Mouse (Mus musculus) CH12.LX (cell line): ENCODE results near the gene Cngb1. TPM values are rescaled to one million over a fixed set of nuclear protein-coding genes. Genes with fewer than 3 reads are reported as not detected.

ENCODE experiments used
- DNase-seq: peaks from one replicate; pipeline ENCODE4 v3.0.0-alpha.2; 2013; ENCODE audit errors: extremely low read depth
- H3K27ac ChIP-seq: 2 replicates; pipeline ENCODE4 v1.5.1; 2012; ENCODE audit warnings: low read depth, mild to moderate bottlenecking, control low read depth, moderate library complexity; ENCODE audit not compliant: insufficient read depth
- H3K27me3 ChIP-seq: replicated peaks from 2 replicates; pipeline ENCODE3; 2012; ENCODE audit warnings: inconsistent platforms
- H3K36me3 ChIP-seq, 2 experiments: replicated peaks in 1 of 2; 2 replicates each; pipeline versions ENCODE3 to v1.6.1; 2012; ENCODE audit warnings: inconsistent platforms in 1 of 2, low read length in 1 of 2, mild to moderate bottlenecking in 1 of 2, mixed read lengths in 1 of 2, moderate library complexity in 1 of 2; ENCODE audit not compliant: control insufficient read depth in 1 of 2, insufficient read depth in 1 of 2
- H3K4me1 ChIP-seq, 2 experiments: 2 replicates each; pipeline ENCODE4 v1.6.1; 2012; ENCODE audit warnings: inconsistent platforms in 1 of 2, moderate library complexity in 1 of 2; ENCODE audit not compliant: insufficient read depth in 2 of 2, control insufficient read depth in 1 of 2
- H3K4me2 ChIP-seq: 2 replicates; pipeline ENCODE4 v1.6.1; 2012; ENCODE audit warnings: low read depth, mild to moderate bottlenecking, control low read depth; ENCODE audit not compliant: poor library complexity, insufficient read depth, severe bottlenecking
- H3K4me3 ChIP-seq, 3 experiments: fragments of 150-350 bp in 1 of 3; sonication (generic) in 1 of 3; replicated peaks in 1 of 3; 2 replicates each; pipeline versions ENCODE3 to v1.5.1; 2011 to 2012; ENCODE audit warnings: low read depth in 2 of 3, low read length in 2 of 3, mild to moderate bottlenecking in 2 of 3, moderate library complexity in 2 of 3, control low read depth in 1 of 3, improper control_type of control experiment in 1 of 3, inconsistent platforms in 1 of 3, mixed read lengths in 1 of 3; ENCODE audit not compliant: poor library complexity in 1 of 3
- H3K79me2 ChIP-seq: replicated peaks from 2 replicates; pipeline ENCODE4 v1.6.1; 2012; ENCODE audit warnings: mild to moderate bottlenecking, moderate library complexity; ENCODE audit not compliant: control insufficient read depth, poor library complexity, insufficient read depth, severe bottlenecking; ENCODE audit errors: extremely low read depth
- H3K9ac ChIP-seq: 2 replicates; pipeline ENCODE4 v1.6.1; 2012; ENCODE audit warnings: low read depth, mild to moderate bottlenecking, control low read depth, moderate library complexity; ENCODE audit not compliant: insufficient read depth
- H3K9me3 ChIP-seq: replicated peaks from 2 replicates; pipeline ENCODE3; 2012; ENCODE audit warnings: low read length, inconsistent platforms, mixed read lengths
- BHLHE40 ChIP-seq: IDR thresholded peaks from 2 replicates; pipeline ENCODE4 v1.6.1; 2011; ENCODE audit warnings: mild to moderate bottlenecking, low read depth, low read length, improper control_type of control experiment
- CTCF ChIP-seq, 2 experiments: IDR thresholded peaks in 1 of 2; conservative IDR thresholded peaks in 1 of 2; 2 replicates each; pipeline ENCODE4 v1.5.1; 2011 to 2012; ENCODE audit warnings: low read depth in 2 of 2, low read length in 2 of 2, improper control_type of control experiment in 1 of 2, inconsistent platforms in 1 of 2, mild to moderate bottlenecking in 1 of 2, moderate library complexity in 1 of 2
- KAT2A ChIP-seq: IDR thresholded peaks from 2 replicates; pipeline ENCODE4 v1.6.1; 2012; ENCODE audit warnings: low read length, improper control_type of control experiment, inconsistent platforms; ENCODE audit not compliant: insufficient replicate concordance
- NELFE ChIP-seq: IDR thresholded peaks from 2 replicates; pipeline ENCODE4 v1.6.1; 2011; ENCODE audit warnings: low read depth, low read length, improper control_type of control experiment
- SMC3 ChIP-seq: IDR thresholded peaks from 2 replicates; pipeline ENCODE4 v1.6.1; 2011; ENCODE audit warnings: low read depth, low read length, improper control_type of control experiment
- TBP ChIP-seq: conservative IDR thresholded peaks from 2 replicates; pipeline ENCODE4 v1.6.1; 2011; ENCODE audit warnings: low read depth, low read length, improper control_type of control experiment
- dilution Hi-C: fragments of 300-500 bp; cut with MboI; formaldehyde crosslinking; loops from 2 replicates; pipeline ENCODE4 v1.14.3; 2020; ENCODE audit warnings: low sequenced_read_pairs; ENCODE audit not compliant: extremely low pct_unique_long_range_greater_than_20kb, extremely low pct_ligation_motif_present
- in situ Hi-C: fragments of 300-500 bp; cut with MboI; formaldehyde crosslinking; loops from 3 replicates; pipeline ENCODE4 v1.14.3; 2019; ENCODE audit warnings: low sequenced_read_pairs, low pct_ligation_motif_present, low pct_unique_long_range_greater_than_20kb, mixed read lengths
- polyA plus RNA-seq: library from polyadenylated mRNA; unstranded; fragments of >175 nt; gene quantifications from 2 replicates; pipeline ENCODE4 v1.2.1, GENCODE M21; 2012; ENCODE audit warnings: low read depth; ENCODE audit not compliant: insufficient read length
- total RNA-seq, 2 experiments: library from RNA; depleted of rRNA; stranded (reverse); fragments of 300-350 nt in 1 of 2; fragments of >200 nt in 1 of 2; gene quantifications; 2 replicates each; pipeline ENCODE4 v1.2.3; 2012 to 2014

Cngb1 gene
- total and polyA plus RNA-seq, 3 experiments: not detected

GRCm38 (mm10) chr8:95219623-95220022 lies 86.8 kb downstream of the Cngb1 start:
- Histone ChIP-seq H3K4me3 (no peak overlapping the region), H3K27me3 (peaks cover 8% of the 10 kb centered on the region), H3K4me2 (no peak overlapping the region), H3K9me3 (no peaks in the 10 kb centered on the region), H3K9ac (no peak overlapping the region), H3K79me2 (no peaks in the 10 kb centered on the region), H3K36me3 (no peaks in the 10 kb centered on the region), H3K27ac (no peak overlapping the region), H3K4me1 (peaks cover 0 to 4% of the 10 kb centered on the region in 2 experiments; a peak in 2 of 4 replicates)
- DNase-seq: peak; percentile 19
- in situ Hi-C loops (loop anchor here (25.0 kb wide), 1 partner anchor 132 kb away; the partner anchor contains the start of gene Katnb1), dilution Hi-C loops (no loop called here)
- TF ChIP-seq NELFE (no peak), CTCF (conservative IDR thresholded peaks at IDR 0.05 in 1 of 2, IDR thresholded peaks at IDR 0.05 in 1 of 2; ENCODE audit: low read depth in 2 of 2, low read length in 2 of 2) (peak in 1 of 2 experiments; percentile 30; a peak in 1 of 4 replicates)

DNA sequence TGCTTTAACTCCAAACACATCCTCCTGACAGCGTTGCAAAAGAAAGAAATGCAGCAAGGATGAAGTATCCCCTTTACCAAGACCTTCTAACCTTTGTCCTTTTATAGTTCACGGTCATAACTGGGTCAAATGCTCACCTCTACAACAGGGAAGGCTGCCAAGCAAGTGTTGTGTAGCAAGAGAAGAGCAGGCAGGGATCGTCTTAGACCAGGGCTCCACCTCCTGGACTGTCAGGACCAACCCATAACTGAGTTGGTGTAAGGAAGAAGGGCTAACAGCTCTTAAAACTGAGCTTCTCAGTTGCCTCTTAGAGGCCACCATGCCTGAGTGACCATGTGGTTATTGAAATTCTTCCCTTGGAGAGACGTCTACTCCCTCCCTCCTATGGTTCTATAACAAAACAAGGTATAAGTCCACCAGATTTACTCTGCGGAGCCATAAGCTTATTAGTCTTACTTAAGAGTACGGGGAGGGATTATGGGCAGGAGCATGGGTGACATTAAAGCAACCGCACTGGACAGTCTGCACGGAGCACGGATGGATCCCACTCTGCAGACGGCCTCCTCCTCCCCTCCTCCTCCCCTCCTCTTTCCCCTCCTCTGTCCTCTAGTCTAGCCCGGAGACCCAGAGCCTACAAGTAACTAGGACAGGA lies 90.5 kb downstream of the Cngb1 start:
- H3K4me1 ChIP-seq: no peaks in the 10 kb centered on the region
- no peak for DNase-seq
- no peak overlapping the region for H3K9ac ChIP-seq
- H3K27me3 ChIP-seq: peaks cover 3% of the 10 kb centered on the region
- no peak overlapping the region for H3K4me3 ChIP-seq
- no peak overlapping the region for H3K27ac ChIP-seq
- no peaks in the 10 kb centered on the region for H3K36me3 ChIP-seq
- dilution Hi-C loops: no loop called here
- no peak overlapping the region for H3K4me2 ChIP-seq
- no peaks in the 10 kb centered on the region for H3K79me2 ChIP-seq
- no peaks in the 10 kb centered on the region for H3K9me3 ChIP-seq
- TF ChIP-seq CTCF (conservative IDR thresholded peaks at IDR 0.05 in 1 of 2, IDR thresholded peaks at IDR 0.05 in 1 of 2; ENCODE audit: low read depth in 2 of 2, low read length in 2 of 2) (peak in 1 of 2 experiments; percentile 21; a peak in 1 of 4 replicates), TBP (no peak), SMC3 (peak; percentile 7; the same call in 1 of the 2 replicates)
- TF ChIP-seq, all 38 proteins: peak for 2
- in situ Hi-C loops: loop anchor here (25.0 kb wide), 1 partner anchor 129 kb away; the partner anchor contains the start of gene Katnb1

DNA sequence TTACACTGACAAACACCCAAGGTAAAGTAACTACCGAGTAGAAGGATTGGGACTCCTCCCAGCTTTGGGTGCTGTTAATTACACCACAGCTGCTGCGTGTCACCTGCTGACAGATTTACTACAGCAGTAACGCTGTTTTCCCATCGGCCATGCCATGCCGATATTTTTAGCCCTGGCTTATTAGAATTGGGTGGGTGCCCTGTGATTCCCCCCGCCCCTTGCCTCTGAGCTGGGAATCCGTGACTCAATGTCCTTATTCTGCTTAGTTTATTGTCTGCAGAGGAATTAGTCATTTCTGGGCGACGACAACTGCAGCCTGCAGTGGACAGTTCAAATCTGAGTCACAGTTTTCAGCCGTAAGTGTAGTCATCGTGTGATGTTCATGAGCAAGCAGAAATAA lies 96.5 kb downstream of the Cngb1 start:
- H3K9me3 ChIP-seq: no peaks in the 10 kb centered on the region

More for the DNA sequence above, 96.5 kb downstream of the Cngb1 start:
- in situ Hi-C loops (loop anchor here (10.0 to 25.0 kb wide), 2 partner anchors 75 to 123 kb away; partner anchors contain the start of gene Katnb1), dilution Hi-C loops (no loop called here)
- H3K27me3 ChIP-seq: no peaks in the 10 kb centered on the region
- H3K79me2 ChIP-seq: no peaks in the 10 kb centered on the region
- peaks cover 0 to 6% of the 10 kb centered on the region in 2 experiments; a peak in 2 of 4 replicates for H3K4me1 ChIP-seq
- no peak overlapping the region for H3K4me2 ChIP-seq
- no peak for TF ChIP-seq KAT2A
- TF ChIP-seq BHLHE40: 0 out of 2 replicates have a peak, but pooled peaks have one; percentile 11
- DNase-seq: no peak
- no peak overlapping the region for H3K9ac ChIP-seq
- no peak overlapping the region for H3K4me3 ChIP-seq
- H3K27ac ChIP-seq: no peak overlapping the region
- no peaks in the 10 kb centered on the region for H3K36me3 ChIP-seq
